Mouse (Mus musculus) forebrain, embryonic 14.5 days (tissue): ENCODE measurements around the gene Vmn2r109. TPM values are rescaled to one million over a fixed set of nuclear protein-coding genes. Genes with fewer than 3 reads are reported as not detected.
"Not testable (repeated sequence)": the region's sequence is repeated elsewhere in the genome, so short reads cannot be mapped to it uniquely, and the experiment has no call there.

ENCODE experiments used
- ATAC-seq: fragments of 200-750 bp; cut with Nextera tagmentation; 2 replicates; pipeline ENCODE4 v1.8.0; 2017; ENCODE audit warnings: mild to moderate bottlenecking, moderate library complexity
- DNase-seq: peaks from one replicate; pipeline ENCODE4 v3.0.0-alpha.2; 2015; ENCODE audit warnings: low spot score
- H3K27ac ChIP-seq: fragments of 300-500 bp; sonication (generic); 2 replicates; pipeline ENCODE4 v1.5.1; 2014; ENCODE audit warnings: low read depth, mild to moderate bottlenecking, control low read depth, low read length, moderate library complexity
- H3K27me3 ChIP-seq: fragments of 300-500 bp; sonication (generic); replicated peaks from 2 replicates; pipeline ENCODE4 v1.6.1; 2014; ENCODE audit warnings: low read length, control low read depth, mixed read lengths; ENCODE audit not compliant: control insufficient read depth, insufficient read depth
- H3K36me3 ChIP-seq: fragments of 300-500 bp; sonication (generic); 2 replicates; pipeline ENCODE4 v1.6.1; 2014; ENCODE audit warnings: low read length, control low read depth; ENCODE audit not compliant: control insufficient read depth, insufficient read depth
- H3K4me1 ChIP-seq: fragments of 300-500 bp; sonication (generic); 2 replicates; pipeline ENCODE4 v1.6.1; 2014; ENCODE audit warnings: antibody characterized with exemption, low read length, control low read depth; ENCODE audit not compliant: control insufficient read depth, insufficient read depth
- H3K4me2 ChIP-seq: fragments of 300-500 bp; sonication (generic); 2 replicates; pipeline ENCODE4 v1.6.1; 2014; ENCODE audit warnings: mild to moderate bottlenecking, control low read depth, low read length
- H3K4me3 ChIP-seq: fragments of 300-500 bp; sonication (generic); 2 replicates; pipeline ENCODE4 v1.5.1; 2014; ENCODE audit warnings: low read depth, low read length, control low read depth
- H3K9ac ChIP-seq: fragments of 300-500 bp; sonication (generic); 2 replicates; pipeline ENCODE4 v1.6.1; 2014; ENCODE audit warnings: mild to moderate bottlenecking, low read length, control low read depth, moderate library complexity
- H3K9me3 ChIP-seq: fragments of 300-500 bp; sonication (generic); replicated peaks from 2 replicates; pipeline ENCODE4 v1.6.1; 2016; ENCODE audit warnings: low read length, control low read depth, mixed read lengths; ENCODE audit not compliant: control insufficient read depth
- WGBS: fragments of 180-500 bp; shearing (Covaris S2); extraction: QIAGEN DNeasy Blood & Tissue Kit; methylation state at CpG from one replicate; pipeline ENCODE4 v1.1.7; 2014; 5-methylcytosine and 5-hydroxymethylcytosine counted together
- polyA plus RNA-seq: library from polyadenylated mRNA; unstranded; fragments of >200 nt; fragmentation: Nextera tagmentation; extraction: Ambion mirVana; gene quantifications from 2 replicates; pipeline ENCODE4 v1.2.1, GENCODE M21; 2014

The Vmn2r109 gene
- not detected in 2 replicates for polyA plus RNA-seq

- Histone ChIP-seq H3K27ac (no peak within 1 kb of the TSS), H3K9ac (no peak within 1 kb of the TSS), H3K27me3 (no peaks in the 10 kb centered on the region), H3K36me3 (no peaks in the 10 kb centered on the region), H3K4me3 (no peak within 1 kb of the TSS), H3K9me3 (peaks cover 2% of the 10 kb centered on the region; the same call in 1 of the 2 replicates), H3K4me2 (no peak within 1 kb of the TSS), H3K4me1 (no peaks in the 10 kb centered on the region)
- DNase-seq, result no peak
- no peak for ATAC-seq
- 87% methylated on average over 1 of the region's 1 CpGs for WGBS
Observed at GRCm38 (mm10) chr17:20564656-20565055, at the start of gene Vmn2r109. Gene Vmn2r109 (minus strand): TSS chr17:20564756.

- H3K9me3 ChIP-seq, result peaks cover 3% of the 10 kb centered on the region; the same call in 1 of the 2 replicates
- no peak within 1 kb of the TSS for H3K4me3 ChIP-seq
- H3K4me1 ChIP-seq, result no peaks in the 10 kb centered on the region
- H3K4me2 ChIP-seq, result no peak within 1 kb of the TSS
- 20% methylated on average over 1 of the region's 1 CpGs for WGBS
- no peak within 1 kb of the TSS for H3K9ac ChIP-seq
- no peaks in the 10 kb centered on the region for H3K36me3 ChIP-seq
- DNase-seq, result no peak
- no peak within 1 kb of the TSS for H3K27ac ChIP-seq
- ATAC-seq, result no peak
- no peaks in the 10 kb centered on the region for H3K27me3 ChIP-seq
Observed at GRCm38 (mm10) chr17:20596323-20596722, 31.8 kb upstream of the Vmn2r109 start, which contains the start of gene Vmn2r110. Gene Vmn2r110 (minus strand): TSS chr17:20596423.

GRCm38 (mm10) chr17:20508247-20508646 lies 56.3 kb downstream of the Vmn2r109 start:
- H3K27ac ChIP-seq, H3K9ac ChIP-seq, H3K4me1 ChIP-seq, H3K36me3 ChIP-seq, DNase-seq, H3K9me3 ChIP-seq, H3K4me3 ChIP-seq, ATAC-seq, H3K4me2 ChIP-seq, H3K27me3 ChIP-seq: not testable (repeated sequence)

- DNase-seq, result no peak
- peaks cover 2% of the 10 kb centered on the region; the same call in 1 of the 2 replicates for H3K9me3 ChIP-seq
- no peak within 1 kb of the TSS for H3K4me3 ChIP-seq
- no peak within 1 kb of the TSS for H3K4me2 ChIP-seq
- ATAC-seq, result no peak
- no peaks in the 10 kb centered on the region for H3K36me3 ChIP-seq
- no peaks in the 10 kb centered on the region for H3K27me3 ChIP-seq
- H3K27ac ChIP-seq, result no peak within 1 kb of the TSS
- H3K4me1 ChIP-seq, result no peaks in the 10 kb centered on the region
- H3K9ac ChIP-seq, result no peak within 1 kb of the TSS
Observed at GRCm38 (mm10) chr17:20497858-20498257, 66.7 kb downstream of the Vmn2r109 start, which contains the start of gene Vmn1r225. Gene Vmn1r225 (plus strand): TSS chr17:20498158.

Other genes with a start within 250 kb of the Vmn2r109 start
- not detected in 2 replicates for gene Vmn2r107, start 219.5 kb downstream of the Vmn2r109 start, polyA plus RNA-seq
- not detected in 2 replicates for gene Vmn1r224, start 150.6 kb downstream of the Vmn2r109 start, polyA plus RNA-seq
- gene Vmn2r108, start 83.4 kb downstream of the Vmn2r109 start, polyA plus RNA-seq, result not detected in 2 replicates
- gene Vmn1r225, start 66.6 kb downstream of the Vmn2r109 start, polyA plus RNA-seq, result not detected in 2 replicates
- 0.04 TPM in 1 of 2 replicates, not detected in the other for gene Vmn2r110, start 31.7 kb upstream of the Vmn2r109 start, polyA plus RNA-seq
- not detected in 2 replicates for gene Fpr-rs3, start 60.1 kb upstream of the Vmn2r109 start, polyA plus RNA-seq
- gene Vmn1r226, start 118.1 kb upstream of the Vmn2r109 start, polyA plus RNA-seq, result not detected in 2 replicates
- gene Vmn1r227, start 165.1 kb upstream of the Vmn2r109 start, polyA plus RNA-seq, result not detected in 2 replicates
- not detected in 2 replicates for gene Vmn1r228, start 221.4 kb upstream of the Vmn2r109 start, polyA plus RNA-seq
- not detected in 2 replicates for gene Vmn1r229, start 246.8 kb upstream of the Vmn2r109 start, polyA plus RNA-seq